Mouse (Mus musculus) intestine, postnatal 0 days (tissue): Measurements from ENCODE around the gene Egfl6. TPM values are rescaled to one million over a fixed set of nuclear protein-coding genes. Genes with fewer than 3 reads are reported as not detected.
A peak's percentile ranks its signal among the peaks of the same experiment; 100 is the strongest.

ENCODE experiments used
- ATAC-seq: fragments of 200-750 bp; cut with Nextera tagmentation; 2 replicates; pipeline ENCODE4 v1.8.0; 2017; ENCODE audit warnings: mild to moderate bottlenecking, moderate TSS enrichment, moderate library complexity
- H3K27ac ChIP-seq: fragments of 300-500 bp; sonication (generic); 2 replicates; pipeline ENCODE4 v1.5.1; 2014; ENCODE audit warnings: mild to moderate bottlenecking, low read depth, low read length, moderate library complexity
- H3K27me3 ChIP-seq: fragments of 300-500 bp; sonication (generic); replicated peaks from 2 replicates; pipeline ENCODE4 v1.6.1; 2014; ENCODE audit warnings: low read length, mixed read lengths; ENCODE audit not compliant: control insufficient read depth, insufficient read depth
- H3K36me3 ChIP-seq: fragments of 300-500 bp; sonication (generic); 2 replicates; pipeline ENCODE4 v1.6.1; 2014; ENCODE audit warnings: mild to moderate bottlenecking, moderate library complexity; ENCODE audit not compliant: control insufficient read depth, insufficient read depth
- H3K4me1 ChIP-seq: fragments of 300-500 bp; sonication (generic); replicated peaks from 2 replicates; pipeline ENCODE4 v1.6.1; 2014; ENCODE audit warnings: antibody characterized with exemption, low read length, mixed read lengths; ENCODE audit not compliant: control insufficient read depth, insufficient read depth
- H3K4me2 ChIP-seq: fragments of 300-500 bp; sonication (generic); replicated peaks from 2 replicates; pipeline ENCODE4 v1.6.1; 2014; ENCODE audit warnings: low read depth, mild to moderate bottlenecking, moderate library complexity
- H3K4me3 ChIP-seq: fragments of 300-500 bp; sonication (generic); 2 replicates; pipeline ENCODE4 v1.5.1; 2014; ENCODE audit warnings: low read depth, low read length
- H3K9ac ChIP-seq: fragments of 300-500 bp; sonication (generic); 2 replicates; pipeline ENCODE4 v1.6.1; 2014; ENCODE audit warnings: mild to moderate bottlenecking, low read depth, low read length
- H3K9me3 ChIP-seq: fragments of 300-500 bp; sonication (generic); 2 replicates; pipeline ENCODE4 v1.6.1; 2016; ENCODE audit warnings: mixed run types; ENCODE audit not compliant: control insufficient read depth
- CTCF ChIP-seq: sonication (generic); IDR thresholded peaks from 2 replicates; pipeline ENCODE4 v1.5.1; 2016; ENCODE audit warnings: low read depth, mild to moderate bottlenecking, control low read depth, antibody characterized with exemption, moderate library complexity
- WGBS: fragments of 180-500 bp; shearing (Covaris S2); extraction: QIAGEN DNeasy Blood & Tissue Kit; methylation state at CpG from one replicate; pipeline ENCODE4 v1.1.7; 2014; 5-methylcytosine and 5-hydroxymethylcytosine counted together
- polyA plus RNA-seq: library from polyadenylated mRNA; unstranded; fragments of >200 nt; fragmentation: Nextera tagmentation; extraction: Ambion mirVana; gene quantifications from 2 replicates; pipeline ENCODE4 v1.2.1, GENCODE M21; 2015

Egfl6 gene
- polyA plus RNA-seq, 1 experiment from 2014 or later = 0.83 TPM

- no peak overlapping the region for H3K9ac ChIP-seq
- H3K36me3 ChIP-seq = no peaks in the 10 kb centered on the region
- H3K27me3 ChIP-seq = no peaks in the 10 kb centered on the region
- H3K4me3 ChIP-seq = no peak overlapping the region
- no peak for ATAC-seq
- TF ChIP-seq CTCF = no peak
- WGBS = 56% methylated on average over 7 of the region's 7 CpGs
- no peak overlapping the region for H3K4me2 ChIP-seq
- H3K9me3 ChIP-seq = no peaks in the 10 kb centered on the region
- H3K4me1 ChIP-seq = no peaks in the 10 kb centered on the region
- no peak overlapping the region for H3K27ac ChIP-seq
Observed at GRCm38 (mm10) chrX:166552355-166552754, 33.2 kb downstream of the Egfl6 start.

GRCm38 (mm10) chrX:166546495-166546894 lies 39.0 kb downstream of the Egfl6 start:
- no peaks in the 10 kb centered on the region for H3K27me3 ChIP-seq
- no peaks in the 10 kb centered on the region for H3K9me3 ChIP-seq
- H3K4me3 ChIP-seq = no peak overlapping the region
- H3K36me3 ChIP-seq = no peaks in the 10 kb centered on the region
- no peak for TF ChIP-seq CTCF
- WGBS = 85% methylated on average over 2 of the region's 2 CpGs
- H3K4me2 ChIP-seq = no peak overlapping the region
- H3K27ac ChIP-seq = no peak overlapping the region
- ATAC-seq = no peak
- H3K4me1 ChIP-seq = no peaks in the 10 kb centered on the region
- no peak overlapping the region for H3K9ac ChIP-seq

DNA sequence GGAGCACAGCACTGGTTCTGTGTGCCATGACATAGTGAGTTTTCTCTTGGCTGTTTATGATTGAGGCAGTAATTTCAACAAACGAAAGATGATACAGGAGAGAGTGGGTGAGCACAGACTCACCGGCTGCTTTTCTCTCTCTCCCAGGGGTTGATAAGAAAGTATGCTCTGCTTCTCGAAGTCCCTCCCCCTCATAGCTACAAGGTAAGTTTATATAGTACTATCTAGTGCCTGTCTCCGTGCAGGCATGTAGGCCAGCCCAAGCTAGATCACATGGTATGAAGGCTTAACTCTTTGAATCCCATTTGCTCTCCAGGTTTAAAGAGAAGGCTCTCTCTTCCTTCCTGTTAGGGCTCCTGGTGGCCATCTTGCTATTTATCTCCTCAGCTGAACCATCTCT lies 50.4 kb downstream of the Egfl6 start:
- H3K36me3 ChIP-seq = no peaks in the 10 kb centered on the region
- H3K4me1 ChIP-seq = no peaks in the 10 kb centered on the region
- no peaks in the 10 kb centered on the region for H3K27me3 ChIP-seq
- peak; percentile 29; the same call in 1 of the 2 replicates for ATAC-seq
- H3K4me2 ChIP-seq = no peak overlapping the region
- no peak overlapping the region for H3K27ac ChIP-seq
- no peak for TF ChIP-seq CTCF
- H3K9ac ChIP-seq = no peak overlapping the region
- H3K9me3 ChIP-seq = no peaks in the 10 kb centered on the region
- no peak overlapping the region for H3K4me3 ChIP-seq
- WGBS = 32% methylated on average over 4 of the region's 4 CpGs

DNA sequence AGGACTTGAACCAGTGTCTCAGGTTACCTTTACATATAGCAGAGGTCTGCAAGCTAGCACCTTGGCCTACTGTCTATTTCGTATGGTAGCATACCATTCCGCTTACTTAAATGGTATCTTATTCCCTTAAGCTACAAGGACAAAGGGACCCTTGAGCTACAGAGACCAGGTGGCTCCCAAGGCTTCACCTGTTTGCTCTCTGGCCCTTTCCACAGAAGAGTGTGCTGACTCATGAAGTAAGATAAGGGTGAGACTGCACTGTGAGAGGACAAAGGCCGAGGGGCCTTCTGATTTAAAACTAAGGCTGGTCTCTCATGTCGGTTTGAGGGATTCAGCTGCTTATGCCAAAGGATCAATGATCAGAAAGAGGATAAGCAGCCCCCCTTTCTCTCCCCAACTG lies 52.1 kb downstream of the Egfl6 start:
- 54% methylated on average over 4 of the region's 4 CpGs for WGBS
- no peak for TF ChIP-seq CTCF
- H3K4me2 ChIP-seq = no peak overlapping the region
- no peak overlapping the region for H3K4me3 ChIP-seq
- no peaks in the 10 kb centered on the region for H3K36me3 ChIP-seq
- no peak overlapping the region for H3K9ac ChIP-seq
- no peaks in the 10 kb centered on the region for H3K27me3 ChIP-seq
- H3K4me1 ChIP-seq = no peaks in the 10 kb centered on the region
- peak overlapping the region; percentile 50; the same call in 1 of the 2 replicates for H3K27ac ChIP-seq
- H3K9me3 ChIP-seq = no peaks in the 10 kb centered on the region
- peak; percentile 92 for ATAC-seq

DNA sequence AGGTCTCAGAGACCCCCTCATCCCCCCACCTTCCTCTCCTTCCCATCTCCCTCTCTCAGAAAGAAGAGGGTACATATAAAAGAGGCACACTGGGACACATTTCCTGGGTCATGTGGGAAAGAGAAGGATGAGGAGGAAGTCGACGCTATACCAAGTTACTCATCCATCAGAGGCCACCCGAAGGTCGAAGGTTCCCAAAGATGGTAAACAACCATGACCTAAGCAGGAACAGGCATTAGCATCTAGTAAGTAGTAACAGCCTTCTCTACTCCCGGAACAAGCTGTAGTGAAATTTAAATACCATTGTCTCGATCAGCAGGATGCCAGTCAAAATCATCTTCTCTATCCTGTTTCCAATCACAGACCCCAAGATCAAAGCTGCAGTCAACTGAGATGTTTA lies 53.8 kb downstream of the Egfl6 start:
- H3K4me1 ChIP-seq = no peaks in the 10 kb centered on the region
- H3K27me3 ChIP-seq = no peaks in the 10 kb centered on the region
- no peaks in the 10 kb centered on the region for H3K9me3 ChIP-seq
- no peak overlapping the region for H3K4me3 ChIP-seq
- TF ChIP-seq CTCF = no peak
- no peak overlapping the region for H3K4me2 ChIP-seq
- WGBS = 34% methylated on average over 6 of the region's 6 CpGs
- no peak overlapping the region for H3K9ac ChIP-seq
- ATAC-seq = peak; percentile 74
- no peaks in the 10 kb centered on the region for H3K36me3 ChIP-seq
- no peak overlapping the region for H3K27ac ChIP-seq

DNA sequence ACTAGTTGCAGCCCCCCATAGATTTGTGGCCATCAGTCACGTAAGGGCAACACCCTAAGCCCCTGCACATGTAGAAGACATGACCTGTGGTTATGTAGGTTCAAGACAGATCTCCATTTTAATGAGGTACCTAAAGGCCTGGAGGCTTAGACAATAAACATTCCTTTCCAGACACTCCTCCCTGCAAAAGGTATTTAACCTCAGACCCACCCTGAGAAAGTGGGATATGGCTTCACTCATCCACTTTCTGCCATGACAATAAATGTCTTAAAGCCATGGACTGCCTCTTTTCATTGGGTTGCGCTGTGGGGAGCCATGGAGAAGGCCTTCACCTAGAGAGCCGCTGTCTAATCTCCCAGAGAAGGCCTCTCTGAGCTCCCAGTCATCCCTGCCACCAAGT lies 57.4 kb downstream of the Egfl6 start:
- no peaks in the 10 kb centered on the region for H3K27me3 ChIP-seq
- H3K36me3 ChIP-seq = no peaks in the 10 kb centered on the region
- H3K9ac ChIP-seq = no peak overlapping the region
- no peak overlapping the region for H3K4me3 ChIP-seq
- H3K27ac ChIP-seq = no peak overlapping the region
- H3K4me2 ChIP-seq = no peak overlapping the region
- ATAC-seq = no peak
- no peaks in the 10 kb centered on the region for H3K9me3 ChIP-seq
- TF ChIP-seq CTCF = no peak
- WGBS = 95% methylated on average over 3 of the region's 3 CpGs
- H3K4me1 ChIP-seq = no peaks in the 10 kb centered on the region
